Mouse (Mus musculus) ovary, postnatal 36 days (tissue): ENCODE results near the gene Hoxd4.
A peak's percentile ranks its signal among the peaks of the same experiment; 100 is the strongest.

Experiments used
- DNase-seq: peaks from one replicate; pipeline ENCODE4 v3.0.0; 2022; ENCODE audit warnings: low spot score, mixed read lengths

The Hoxd4 gene

DNA sequence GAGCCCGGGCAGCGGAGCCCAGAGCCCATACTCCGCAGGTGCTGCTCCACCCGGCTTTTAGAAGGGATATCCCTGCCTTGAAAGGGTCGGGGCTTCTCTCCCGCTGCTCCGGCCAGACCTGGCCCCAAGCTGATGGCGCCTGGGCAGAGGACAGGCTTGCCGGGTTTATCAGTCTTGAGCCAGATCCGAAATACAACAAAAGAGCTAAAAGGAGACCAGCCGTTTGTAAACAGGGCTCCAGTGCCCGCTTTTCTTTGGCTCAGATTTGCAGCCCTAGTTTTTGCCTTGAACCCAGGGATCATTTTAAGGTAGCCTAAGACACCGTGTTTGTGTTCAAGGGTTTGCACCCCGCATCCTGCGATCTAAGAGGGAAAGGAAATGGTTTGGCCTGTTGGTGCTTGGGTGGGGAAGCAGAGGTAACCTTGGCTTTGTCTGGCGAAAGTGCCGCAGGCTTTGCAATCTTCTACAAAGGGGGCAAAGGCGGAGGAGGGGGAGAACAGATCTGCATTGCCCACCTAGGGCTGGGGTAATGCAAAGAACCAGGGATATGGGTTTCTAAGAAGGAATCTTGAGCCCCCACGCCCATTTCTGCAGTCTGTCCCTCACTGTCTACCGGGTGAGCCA is 18.8 kb upstream of the Hoxd4 start:
- DNase-seq, result no peak

DNA sequence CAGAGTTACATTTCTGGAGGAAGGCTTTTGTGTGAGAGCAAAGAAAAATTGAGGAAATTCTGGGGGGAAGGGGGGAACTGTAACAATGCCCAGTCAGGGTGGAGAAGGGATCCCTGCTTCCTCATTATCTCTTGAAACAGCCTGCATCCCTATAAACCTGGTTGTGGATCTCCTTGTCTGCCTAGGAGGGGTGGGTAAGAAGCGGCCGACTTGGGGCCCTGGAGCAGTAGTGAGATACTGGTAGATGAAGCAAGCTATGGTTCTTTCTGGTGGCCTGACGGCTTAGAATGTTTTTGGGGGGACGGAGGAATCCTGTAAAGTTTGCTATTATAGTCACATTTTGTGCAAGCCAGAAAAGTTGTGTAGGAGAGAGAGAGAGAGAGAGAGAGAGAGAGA is 18.3 kb upstream of the Hoxd4 start:
- DNase-seq, result no peak

DNA sequence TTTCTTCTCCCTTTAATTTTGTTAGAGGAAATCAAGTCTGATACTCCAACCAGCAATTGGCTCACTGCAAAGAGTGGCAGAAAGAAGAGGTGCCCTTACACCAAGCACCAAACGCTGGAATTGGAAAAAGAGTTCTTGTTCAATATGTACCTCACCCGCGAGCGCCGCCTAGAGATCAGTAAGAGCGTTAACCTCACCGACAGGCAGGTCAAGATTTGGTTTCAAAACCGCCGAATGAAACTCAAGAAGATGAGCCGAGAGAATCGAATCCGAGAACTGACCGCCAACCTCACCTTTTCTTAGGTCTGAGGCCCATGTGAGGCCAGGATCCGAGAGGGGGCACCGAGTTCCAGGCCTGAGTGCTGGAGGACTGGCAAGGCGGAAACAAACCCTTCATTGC is 17.7 kb upstream of the Hoxd4 start:
- no peak for DNase-seq

DNA sequence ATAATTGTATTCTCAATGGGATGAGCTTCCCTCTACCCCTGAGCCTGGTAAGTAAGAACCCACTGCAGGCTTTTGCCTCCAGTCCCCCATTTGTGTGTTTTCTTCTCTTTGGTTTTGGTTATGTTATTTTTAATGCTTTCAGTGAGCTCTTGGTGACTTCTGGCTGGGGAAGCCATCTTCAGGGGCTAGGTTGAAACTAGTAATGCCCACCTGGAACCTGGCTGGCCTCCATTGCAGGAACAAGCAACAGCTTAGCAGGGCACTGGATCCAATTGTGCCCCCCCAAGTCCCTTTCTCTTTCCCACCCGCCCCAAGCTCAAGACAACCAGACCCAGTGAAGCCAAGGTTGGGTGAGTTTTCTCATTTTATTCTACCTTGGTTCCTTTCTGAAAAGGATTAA is 16.3 kb upstream of the Hoxd4 start:
- DNase-seq, result no peak

DNA sequence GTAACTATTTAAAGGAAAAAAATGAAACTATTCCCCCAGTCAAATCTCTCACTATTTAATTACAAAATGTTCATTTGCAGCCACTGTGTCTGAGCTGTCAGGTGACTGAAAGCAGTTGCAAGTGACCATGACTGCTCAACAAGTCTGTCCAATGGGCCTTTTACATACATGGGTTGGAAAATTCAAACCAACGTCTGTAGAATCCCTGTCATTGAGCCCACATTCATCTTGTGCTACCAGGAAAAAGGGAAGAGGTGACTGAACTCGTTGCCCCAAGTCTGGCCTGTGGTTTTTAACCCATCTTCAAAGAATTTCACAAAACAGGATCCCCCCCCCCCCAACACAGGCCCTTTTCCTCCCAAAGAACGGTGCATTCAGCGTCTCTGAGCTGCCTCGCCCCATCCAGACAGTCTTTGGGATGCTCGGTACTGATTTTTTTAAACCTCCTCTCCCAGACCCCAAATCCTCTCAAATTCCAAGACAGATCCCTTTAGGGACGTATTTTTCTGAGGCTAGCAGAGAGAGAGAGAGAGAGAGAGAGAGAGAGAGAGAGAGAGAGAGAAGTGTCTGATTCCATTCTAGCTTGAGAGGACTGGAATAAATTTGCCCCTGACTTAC is 15.8 kb upstream of the Hoxd4 start:
- no peak for DNase-seq

DNA sequence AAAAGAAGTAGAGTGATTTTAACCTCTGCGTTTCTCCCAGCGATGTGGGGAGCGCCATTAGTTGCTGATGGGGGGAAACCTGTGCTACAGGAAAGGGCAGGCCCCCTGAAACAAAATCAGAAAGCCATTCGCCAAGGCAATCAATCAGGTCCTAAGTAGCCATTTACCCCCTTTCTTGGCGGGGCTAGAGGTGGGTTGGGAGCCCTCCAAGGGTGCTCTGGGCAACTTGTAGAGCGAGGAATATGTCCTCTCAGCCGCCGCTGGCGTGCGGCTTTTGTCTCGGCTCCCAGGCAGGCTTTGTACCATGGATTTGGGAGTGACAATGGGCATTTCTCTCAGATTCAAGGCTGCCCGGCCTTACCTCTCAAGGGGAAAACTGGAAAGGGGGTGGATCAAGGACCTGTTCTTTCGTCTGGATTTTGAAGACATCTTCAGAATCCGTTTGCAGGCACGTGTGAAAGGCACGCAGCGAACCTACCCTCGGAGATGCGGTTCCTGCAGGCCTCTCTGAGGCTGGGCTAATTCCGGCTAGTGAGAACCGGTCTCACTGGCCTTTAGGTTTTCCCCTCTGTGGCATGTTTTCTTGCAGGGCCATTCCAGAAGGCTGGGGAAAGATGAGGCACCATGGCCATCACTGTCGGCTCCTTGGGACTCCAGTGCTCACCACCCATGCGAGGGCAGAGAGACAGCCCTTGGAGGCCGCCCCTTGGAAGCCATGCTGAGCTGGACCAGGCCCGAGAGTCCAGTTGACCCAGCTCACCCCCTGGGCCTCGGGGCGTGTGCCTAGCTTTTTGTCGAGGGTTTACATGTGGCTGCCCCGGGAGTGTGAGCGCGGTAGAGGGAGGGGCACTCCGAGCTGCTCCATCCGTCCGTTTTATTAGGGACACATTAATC is 15.0 kb upstream of the Hoxd4 start:
- no peak for DNase-seq

DNA sequence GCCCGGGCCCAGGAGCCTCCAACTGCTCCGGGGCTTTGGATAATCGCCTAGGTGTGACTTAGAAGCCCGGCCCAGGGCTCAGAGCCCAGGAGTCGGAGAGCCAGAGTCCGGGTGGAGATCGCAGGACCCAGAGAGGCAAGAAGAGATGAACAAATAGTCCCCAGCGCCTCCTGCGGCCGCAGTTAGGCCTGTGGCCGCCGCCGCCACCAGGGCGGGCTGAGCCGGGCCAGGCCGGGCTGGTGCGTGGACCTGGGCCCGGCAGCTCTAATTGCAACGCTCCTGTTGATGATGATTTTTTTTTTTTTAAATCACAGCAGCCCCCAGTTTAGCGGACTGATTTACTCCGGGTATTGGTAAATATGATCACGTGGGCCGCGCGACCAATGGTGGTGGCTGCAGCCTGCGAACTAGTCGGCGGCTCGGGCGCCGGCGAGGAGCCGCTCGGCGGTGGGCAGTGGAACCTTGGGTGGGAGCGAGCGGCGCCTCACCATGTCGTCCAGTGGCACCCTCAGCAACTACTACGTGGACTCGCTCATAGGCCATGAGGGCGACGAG is 14.1 kb upstream of the Hoxd4 start, which contains the start of gene Hoxd9:
Gene Hoxd9 (plus strand): TSS at position 161 of the 555 bp plus-strand sequence.
- peak; percentile 71 for DNase-seq

DNA sequence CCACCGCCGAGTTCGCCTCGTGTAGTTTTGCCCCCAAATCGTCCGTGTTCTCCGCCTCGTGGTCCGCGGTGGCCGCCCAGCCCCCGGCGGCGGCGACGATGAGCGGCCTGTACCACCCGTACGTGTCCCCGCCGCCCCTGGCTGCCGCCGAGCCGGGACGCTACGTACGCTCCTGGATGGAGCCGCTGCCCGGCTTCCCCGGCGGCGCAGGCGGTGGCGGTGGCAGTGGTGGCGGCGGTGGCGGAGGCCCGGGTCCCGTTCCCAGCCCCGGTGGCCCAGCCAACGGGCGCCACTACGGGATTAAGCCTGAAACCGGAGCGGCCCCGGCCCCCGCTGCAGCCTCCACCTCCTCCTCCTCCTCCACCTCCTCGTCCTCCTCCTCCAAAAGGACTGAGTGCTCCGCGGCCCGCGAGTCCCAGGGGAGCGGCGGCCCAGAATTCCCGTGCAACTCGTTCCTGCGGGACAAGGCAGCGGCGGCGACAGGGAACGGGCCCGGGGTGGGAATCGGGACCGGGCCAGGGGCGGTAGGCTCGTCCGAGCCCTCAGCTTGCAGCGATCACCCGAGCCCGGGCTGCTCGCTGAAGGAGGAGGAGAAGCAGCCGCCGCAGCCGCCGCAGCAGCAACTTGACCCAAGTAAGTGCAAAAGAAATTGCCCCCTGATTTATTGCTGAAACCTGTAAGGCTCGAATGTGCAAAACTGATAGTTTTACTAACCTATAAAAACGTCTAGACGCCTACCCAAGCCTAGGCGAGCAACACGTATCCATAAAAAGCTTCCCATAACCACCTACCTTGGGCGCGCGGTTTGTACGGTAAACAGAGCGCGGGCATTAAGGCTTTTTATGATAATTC is 13.3 kb upstream of the Hoxd4 start:
- peak; percentile 53 for DNase-seq

DNA sequence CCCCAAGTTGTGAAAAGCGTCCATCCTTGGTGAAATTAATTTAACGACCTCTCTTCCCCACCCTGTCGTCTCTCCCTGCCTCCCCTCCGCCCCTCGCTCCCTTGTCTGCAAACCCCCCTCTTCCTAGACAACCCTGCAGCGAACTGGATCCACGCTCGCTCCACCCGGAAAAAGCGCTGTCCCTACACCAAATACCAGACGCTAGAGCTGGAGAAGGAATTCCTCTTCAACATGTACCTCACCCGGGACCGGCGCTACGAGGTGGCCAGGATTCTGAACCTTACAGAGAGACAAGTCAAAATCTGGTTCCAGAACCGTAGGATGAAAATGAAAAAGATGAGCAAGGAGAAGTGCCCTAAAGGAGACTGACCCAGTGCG is 12.7 kb upstream of the Hoxd4 start:
- no peak for DNase-seq

DNA sequence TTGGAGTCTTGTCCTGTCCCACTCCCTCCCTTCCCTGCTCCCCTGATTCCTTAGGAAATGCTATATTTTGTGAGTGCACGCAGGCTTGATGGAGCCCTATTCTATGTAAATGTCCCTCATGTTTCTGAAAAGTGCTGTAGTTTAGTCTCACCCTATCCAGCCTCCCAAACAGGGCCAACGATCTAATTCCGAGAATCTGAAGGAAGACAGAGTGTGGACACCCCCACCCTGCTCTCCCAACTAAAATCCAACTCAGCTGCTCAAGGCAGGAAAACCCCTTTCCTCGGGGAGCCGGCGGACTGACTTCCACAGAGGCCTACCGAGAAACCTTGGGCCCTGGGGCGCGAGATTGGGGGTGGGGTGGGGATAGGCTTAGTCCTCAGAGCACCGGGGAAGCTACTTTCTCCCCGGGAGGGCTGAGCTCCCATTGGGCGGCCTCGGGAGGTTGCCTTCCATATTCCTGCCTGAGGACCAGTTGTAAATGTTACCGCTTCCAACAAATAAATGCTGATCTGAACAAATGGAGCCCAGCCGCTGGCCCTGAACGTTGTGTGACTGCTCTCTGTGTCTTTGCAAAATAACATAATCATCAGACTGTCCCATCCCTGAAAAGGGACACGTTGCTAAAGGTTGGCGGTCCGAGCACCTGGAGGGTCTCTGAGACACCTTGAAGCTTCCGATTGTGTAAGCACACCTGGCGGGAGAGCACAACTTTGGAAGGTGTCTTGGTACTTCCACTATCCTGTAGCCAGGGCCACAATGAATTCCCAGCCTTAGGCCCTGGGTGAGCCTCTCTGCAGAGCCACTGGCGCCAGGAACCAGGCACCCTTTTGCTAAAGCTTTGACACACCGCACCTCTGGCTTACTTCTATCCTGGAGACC is 11.8 kb upstream of the Hoxd4 start:
- no peak for DNase-seq

DNA sequence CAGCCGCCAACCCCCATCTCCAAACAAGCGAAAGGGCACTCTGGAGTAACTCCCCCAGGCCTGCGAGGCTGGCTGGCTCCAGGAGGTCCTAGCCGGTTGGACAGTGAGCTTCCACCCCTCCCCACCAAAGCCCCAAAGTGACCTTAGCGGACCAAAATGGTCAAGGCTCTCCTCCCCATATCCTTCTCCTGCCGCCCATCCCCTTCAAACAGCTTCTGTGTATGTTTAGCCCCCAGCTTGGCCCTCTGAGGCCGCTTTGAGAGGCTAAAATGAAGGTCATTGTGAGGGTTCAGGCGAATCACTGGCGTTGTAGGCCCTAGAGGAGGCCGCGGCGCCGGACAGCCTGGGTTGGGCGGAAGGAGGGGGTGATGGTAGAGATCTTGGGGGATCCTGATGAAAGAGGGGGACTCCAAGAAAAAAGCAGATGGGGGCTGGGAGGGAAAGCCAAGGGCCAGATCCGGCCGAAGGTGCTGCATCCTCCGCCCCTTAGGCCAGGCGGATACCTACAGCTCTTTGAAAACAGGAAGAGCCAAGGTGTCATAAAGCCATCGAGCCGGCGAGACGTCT is 11.1 kb upstream of the Hoxd4 start:
- no peak for DNase-seq

DNA sequence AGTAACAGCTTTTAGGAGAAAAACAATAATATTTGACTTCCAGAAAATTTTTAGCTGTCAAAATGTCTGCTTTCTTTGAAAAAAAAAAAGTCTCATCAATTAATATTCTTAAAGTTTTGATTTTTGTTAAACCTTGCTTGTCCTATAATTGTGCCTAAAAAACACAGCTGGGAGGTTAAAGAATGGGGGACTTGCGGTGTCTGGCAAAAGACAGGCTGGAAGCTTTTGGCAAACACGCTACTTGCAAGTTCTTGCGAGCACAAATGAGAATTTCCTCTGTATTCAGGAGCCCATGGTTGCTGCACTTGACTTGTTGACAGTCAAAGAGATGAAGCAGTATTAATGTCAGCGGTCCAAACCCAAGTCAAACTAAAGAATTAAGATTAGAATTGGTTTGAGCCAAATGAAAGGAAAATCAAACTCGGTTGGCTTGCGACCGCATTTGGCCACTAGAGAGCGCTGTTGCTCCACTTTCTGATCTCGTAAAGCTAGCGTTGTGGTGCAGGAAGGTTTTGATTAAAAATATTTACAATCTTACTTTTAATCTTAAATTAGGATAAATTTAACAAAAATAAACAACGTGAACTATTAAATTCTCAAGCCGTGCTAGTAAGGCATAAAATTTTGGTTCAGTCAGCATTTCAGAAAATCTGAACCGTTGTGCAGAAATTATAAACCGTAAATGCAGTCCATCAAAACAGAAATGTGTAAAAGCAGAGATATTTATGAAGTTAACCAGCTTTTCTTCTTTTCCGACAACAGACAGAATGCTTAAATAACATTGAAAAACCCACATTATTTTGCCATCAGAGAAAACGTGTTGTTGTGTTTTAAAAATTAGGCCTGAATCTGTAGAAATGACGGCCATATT is 9.5 kb upstream of the Hoxd4 start:
- peak; percentile 77 for DNase-seq

DNA sequence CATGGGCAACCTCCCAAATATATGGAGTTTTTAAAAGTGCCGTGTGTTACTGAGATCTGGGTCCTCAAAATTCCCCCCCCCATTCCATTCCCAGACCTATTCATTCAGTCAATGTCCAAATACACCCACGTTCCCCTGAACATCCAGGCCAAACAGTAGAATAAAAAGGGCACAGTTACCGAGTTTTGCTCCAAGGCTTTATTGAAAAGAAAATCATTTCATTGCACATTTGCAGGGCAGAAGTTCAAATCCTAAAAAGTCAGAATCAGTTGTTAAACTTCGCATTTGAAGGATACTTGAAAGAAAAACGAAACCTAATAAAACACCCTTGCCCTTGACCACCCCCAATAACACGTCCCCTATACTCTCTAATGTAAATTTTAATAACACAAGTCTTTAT is 8.9 kb upstream of the Hoxd4 start:
- DNase-seq, result no peak

DNA sequence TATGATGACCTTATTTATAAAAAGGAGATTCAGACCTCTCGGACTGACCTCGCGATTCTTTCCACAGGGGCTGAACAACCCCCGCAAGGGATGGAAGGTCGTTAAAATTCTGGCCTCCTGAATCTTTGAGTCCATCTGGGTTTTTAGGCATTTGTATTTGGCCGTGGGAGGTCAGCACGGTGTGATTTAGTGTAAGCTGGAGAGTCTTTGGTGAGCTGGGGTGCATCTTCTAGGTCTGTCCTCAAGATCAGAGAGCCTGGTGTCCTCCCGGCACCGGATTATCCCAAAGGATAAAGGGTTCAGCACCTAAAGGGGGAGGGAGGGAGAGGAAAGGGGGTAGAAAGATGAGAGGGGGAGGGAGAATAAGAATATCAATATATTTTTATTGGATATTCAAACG is 8.4 kb upstream of the Hoxd4 start:
- no peak for DNase-seq

DNA sequence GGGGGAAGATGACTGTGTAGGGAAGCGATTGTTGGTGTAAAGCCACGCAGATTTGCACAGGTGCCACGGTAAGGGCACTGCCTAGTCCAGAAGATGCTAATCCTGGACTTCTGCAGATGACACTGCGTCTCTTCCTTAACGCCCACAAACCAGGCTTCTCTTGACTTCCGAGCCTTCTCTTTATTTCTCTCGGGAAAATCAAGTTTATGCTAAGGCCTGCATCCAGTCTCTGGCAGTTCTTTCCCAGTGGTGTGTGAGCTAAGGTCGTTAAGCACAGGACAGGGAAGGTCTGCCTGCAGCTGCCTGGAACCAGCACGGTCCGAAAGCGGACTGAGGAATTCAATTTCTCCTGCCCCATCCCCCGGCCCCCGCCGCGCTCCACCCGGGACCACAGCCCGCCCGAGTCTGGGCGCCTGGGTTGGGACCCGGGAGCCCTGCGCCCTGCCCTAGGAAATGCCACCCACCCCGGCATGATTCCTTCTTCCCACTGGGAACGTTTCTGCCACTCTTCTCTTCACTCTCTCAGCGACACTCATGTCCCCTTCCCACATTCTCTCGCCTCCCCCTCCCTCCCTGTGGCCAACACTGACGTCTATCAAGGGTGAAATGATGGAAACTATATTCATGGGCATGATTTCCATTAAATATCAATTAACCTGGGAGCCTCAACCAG is 7.9 kb upstream of the Hoxd4 start:
- no peak for DNase-seq

DNA sequence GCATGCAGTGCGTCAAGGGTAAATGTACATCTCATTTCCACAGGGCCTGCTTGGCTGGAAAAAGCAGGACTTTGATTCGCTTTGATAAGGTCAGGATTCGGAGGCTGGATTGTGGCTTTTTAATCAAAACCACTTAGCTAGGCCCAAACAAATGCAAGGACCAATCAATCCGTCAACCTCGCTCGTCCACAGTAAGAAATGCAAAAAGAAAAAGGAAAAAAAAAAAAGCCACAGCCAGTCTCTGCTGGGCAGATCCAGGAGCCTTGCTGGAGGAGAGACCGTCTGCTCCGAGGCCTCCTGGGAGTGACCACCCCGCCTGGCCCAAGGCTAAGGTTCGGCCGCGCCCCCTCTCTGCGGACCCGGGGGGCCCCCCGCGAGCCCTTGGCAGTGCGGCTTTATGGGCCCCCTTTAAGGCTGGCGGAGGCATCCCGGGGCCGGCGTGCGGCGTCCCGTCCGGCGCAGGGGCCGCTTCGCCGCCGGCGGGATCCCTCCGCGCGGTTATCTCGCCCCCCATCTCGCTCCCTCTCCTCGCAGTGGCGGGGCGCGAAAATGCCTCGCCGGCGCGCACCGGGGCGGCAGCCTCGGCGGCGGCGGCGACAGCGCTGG is 7.2 kb upstream of the Hoxd4 start, which contains the start of gene Hoxd8:
Gene Hoxd8 (plus strand): TSS at position 223 of the 606 bp plus-strand sequence.
- peak; percentile 79 for DNase-seq

DNA sequence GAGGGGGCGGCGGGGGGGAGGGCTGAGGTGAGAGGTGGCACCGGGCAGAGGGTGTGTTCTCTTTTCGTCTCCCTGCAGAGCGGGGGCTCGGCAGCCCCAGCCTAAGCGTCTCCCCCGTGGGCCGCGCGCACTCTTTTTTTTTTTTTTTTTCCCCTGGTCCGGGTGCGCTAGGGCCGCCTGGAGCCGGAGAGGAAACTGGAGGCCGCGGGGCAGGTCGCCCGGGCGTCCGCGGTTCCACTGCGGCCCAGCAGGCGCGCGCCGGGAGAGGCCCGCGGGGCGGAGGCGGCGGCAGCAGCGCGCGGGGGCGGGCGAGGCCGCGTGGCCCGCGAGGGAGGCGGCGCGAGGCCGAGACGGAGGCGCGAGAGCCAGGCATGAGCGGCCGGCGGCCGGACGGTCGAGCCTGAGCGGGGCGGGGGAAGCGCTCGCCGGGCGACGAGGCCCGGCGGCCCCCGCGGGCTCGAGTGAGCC is 6.7 kb upstream of the Hoxd4 start:
- peak; percentile 63 for DNase-seq

DNA sequence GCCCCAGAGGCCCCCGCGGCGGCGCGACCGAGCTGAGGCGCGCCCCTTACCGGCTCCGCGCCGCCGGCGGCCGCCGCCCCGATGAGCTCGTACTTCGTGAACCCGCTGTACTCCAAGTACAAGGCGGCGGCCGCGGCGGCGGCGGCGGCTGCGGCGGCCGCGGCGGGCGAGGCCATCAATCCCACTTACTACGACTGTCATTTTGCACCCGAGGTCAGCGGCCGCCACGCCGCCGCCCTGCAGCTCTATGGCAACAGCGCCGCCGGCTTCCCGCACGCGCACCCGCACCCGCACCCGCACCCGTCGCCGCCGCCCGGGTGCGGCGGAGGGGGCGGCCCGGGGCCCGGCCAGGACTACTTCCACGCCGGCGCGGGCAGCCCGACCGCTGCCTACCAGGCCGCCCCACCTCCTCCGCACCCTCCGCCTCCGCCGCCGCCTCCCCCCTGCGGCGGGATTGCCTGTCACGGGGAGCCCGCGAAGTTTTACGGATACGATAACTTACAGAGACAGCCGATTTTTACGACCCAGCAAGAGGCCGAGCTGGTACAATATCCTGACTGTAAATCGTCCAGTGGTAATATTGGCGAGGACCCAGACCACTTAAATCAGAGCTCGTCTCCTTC is 6.2 kb upstream of the Hoxd4 start:
- DNase-seq, result peak; percentile 72
